Mouse (Mus musculus) B cell, adult 62 days (primary cell): ENCODE results near the gene Meaf6. TPM values are rescaled to one million over a fixed set of nuclear protein-coding genes. Genes with fewer than 3 reads are reported as not detected.

Experiments used
- total RNA-seq: library from RNA; stranded (reverse); gene quantifications from 4 replicates; pipeline ENCODE4 v1.2.4, GENCODE M21; 2023

The Meaf6 gene
- 40.5 to 50.9 TPM (median 44.1 TPM) in 4 replicates for total RNA-seq

DNA sequence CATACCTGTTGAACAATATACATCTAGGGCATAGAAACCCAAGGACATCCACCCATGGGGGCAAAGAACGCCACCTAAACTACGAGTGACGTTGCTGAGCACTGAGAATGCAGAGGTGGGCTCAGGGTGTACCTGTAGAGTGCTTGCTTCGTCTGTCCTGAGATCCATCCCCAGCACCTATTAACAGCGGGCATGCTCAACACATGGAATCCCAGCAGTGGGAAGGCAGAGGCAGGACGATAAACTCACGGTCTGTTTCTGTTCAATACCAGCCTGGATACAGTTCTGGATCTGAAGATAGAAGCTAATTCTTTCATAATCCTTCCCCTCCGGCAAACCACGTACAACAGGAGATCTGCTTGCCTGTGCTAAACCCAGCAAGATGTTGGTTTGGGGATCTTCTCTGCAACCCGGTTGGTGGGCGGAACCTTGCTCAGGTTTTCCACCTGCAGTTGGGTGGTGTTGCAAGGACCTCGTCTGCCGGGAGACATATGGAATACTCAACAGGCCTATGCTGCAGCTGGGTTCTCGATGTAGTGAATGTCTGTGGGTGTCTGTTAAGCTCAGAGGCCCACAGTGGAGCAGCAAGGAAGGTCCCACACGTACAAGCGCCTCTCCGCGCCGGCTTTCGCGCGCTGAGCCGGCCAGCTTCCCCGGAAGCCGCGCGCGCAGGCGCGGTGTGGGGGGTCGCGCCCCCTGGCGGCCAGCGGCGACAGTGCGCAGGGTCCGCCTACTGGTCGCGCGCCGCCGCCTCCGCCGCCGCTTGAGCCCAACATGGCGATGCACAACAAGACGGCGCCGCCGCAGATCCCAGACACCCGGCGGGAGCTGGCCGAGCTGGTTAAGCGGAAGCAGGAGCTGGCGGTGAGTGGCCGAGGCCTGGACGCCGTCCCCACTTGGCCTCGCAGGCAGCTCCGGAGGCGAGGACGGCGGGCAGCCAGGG is at the start of gene Meaf6:
TSS of gene Meaf6 (plus strand) at position 732 of the 943 bp plus-strand sequence.

DNA sequence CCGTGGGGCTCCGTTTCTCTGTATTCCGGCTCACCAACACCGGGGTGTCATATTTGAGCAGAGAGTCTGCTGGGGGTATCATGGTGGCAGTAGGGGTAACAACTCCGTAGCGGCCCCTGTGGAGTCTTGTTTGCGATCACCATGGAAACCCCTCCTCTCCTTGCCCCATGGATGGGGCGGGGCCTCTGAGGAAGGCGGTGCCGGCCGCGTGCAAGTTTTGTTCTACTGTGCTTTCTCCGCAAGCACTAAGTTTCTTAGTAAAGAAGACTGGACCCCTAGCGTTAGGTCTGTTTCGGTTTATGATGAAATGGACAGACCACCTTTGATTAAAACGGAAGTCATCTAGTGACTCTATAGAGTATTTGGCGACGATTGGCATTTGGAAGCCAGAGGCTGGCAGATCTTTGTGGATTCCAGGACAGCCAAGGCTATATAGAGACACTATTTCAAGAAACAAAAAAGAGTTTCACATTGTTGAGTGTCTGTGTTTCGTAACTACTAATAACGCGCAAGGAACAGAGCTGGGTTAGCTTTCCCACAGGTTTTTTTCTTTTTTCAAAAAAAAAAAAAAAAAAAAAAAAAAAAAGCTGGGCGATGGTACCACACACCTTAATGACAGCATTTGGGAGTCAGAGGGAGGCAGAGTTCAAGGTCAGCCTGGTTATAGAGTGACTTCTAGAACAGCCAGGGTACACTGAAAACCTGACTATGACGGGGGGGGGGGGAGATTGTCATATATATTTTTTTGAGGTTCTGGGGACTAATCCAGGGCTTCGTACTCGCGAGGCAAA is 19.2 kb upstream of the Meaf6 start, which contains the start of gene Dnali1:
TSS of gene Dnali1 (minus strand) at position 187 of the 791 bp plus-strand sequence.

GRCm38 (mm10) chr4:125066490-125067370 is 18.2 kb upstream of the Meaf6 start, which contains the start of gene Snip1:
TSS of gene Snip1 (plus strand) at chr4:125066672.

GRCm38 (mm10) chr4:125127305-125128084 is 42.6 kb downstream of the Meaf6 start, which contains the start of gene Zc3h12a:
TSS of gene Zc3h12a (minus strand) at chr4:125127840.

Other genes starting within 250 kb of the Meaf6 start
- gene Yrdc, start 234.5 kb upstream of the Meaf6 start, total RNA-seq, result 101 to 124 TPM (median 115 TPM) in 4 replicates
- gene 1110065P20Rik, start 233.9 kb upstream of the Meaf6 start, total RNA-seq, result 9.6 to 14.4 TPM (median 12.3 TPM) in 4 replicates
- 0.33 to 0.78 TPM (median 0.47 TPM) in 4 replicates for gene Maneal, start 223.0 kb upstream of the Meaf6 start, total RNA-seq
- gene Epha10, start 204.2 kb upstream of the Meaf6 start, total RNA-seq, result not detected in 4 replicates
- 14.6 to 19.8 TPM (median 17.3 TPM) in 4 replicates for gene 9930104L06Rik, start 148.1 kb upstream of the Meaf6 start, total RNA-seq
- 2.8 to 3.5 TPM (median 3.0 TPM) in 4 replicates for gene Cdca8, start 145.8 kb upstream of the Meaf6 start, total RNA-seq
- gene Rspo1, start 98.7 kb upstream of the Meaf6 start, total RNA-seq, result not detected in 4 replicates
- 88.6 to 102 TPM (median 99.5 TPM) in 4 replicates for gene Gnl2, start 68.5 kb upstream of the Meaf6 start, total RNA-seq
- not detected in 4 replicates for gene Dnali1, start 19.4 kb upstream of the Meaf6 start, total RNA-seq
- gene Snip1, start 18.5 kb upstream of the Meaf6 start, total RNA-seq, result 31.2 to 32.3 TPM (median 31.5 TPM) in 4 replicates
- gene Zc3h12a, start 42.7 kb downstream of the Meaf6 start, total RNA-seq, result 329 to 354 TPM (median 349 TPM) in 4 replicates